Mouse (Mus musculus) spleen, adult 2 months (tissue): ENCODE data around the gene Primpol. TPM values are rescaled to one million over a fixed set of nuclear protein-coding genes. Genes with fewer than 3 reads are reported as not detected.

Experiments
- DNase-seq, 2 experiments: peaks; one replicate each; pipeline versions ENCODE4 v3.0.0 to v3.0.0-alpha.2; 2012 to 2021; ENCODE audit warnings: low spot score in 2 of 2, low read depth in 1 of 2
- H3K27ac ChIP-seq: fragments of 200-500 bp; 2 replicates; pipeline ENCODE4 v1.5.1; 2012; ENCODE audit warnings: low read length, inconsistent platforms; ENCODE audit not compliant: insufficient read depth
- H3K27me3 ChIP-seq: fragments of 200-500 bp; 2 replicates; pipeline ENCODE4 v1.6.1; 2012; ENCODE audit warnings: mild to moderate bottlenecking, moderate library complexity, low read length, inconsistent platforms; ENCODE audit not compliant: control insufficient read depth, insufficient read depth
- H3K36me3 ChIP-seq: fragments of 200-500 bp; 2 replicates; pipeline ENCODE4 v1.6.1; 2012; ENCODE audit warnings: mild to moderate bottlenecking, low read length, inconsistent platforms; ENCODE audit not compliant: control insufficient read depth, insufficient read depth
- H3K4me1 ChIP-seq: fragments of 200-500 bp; 2 replicates; pipeline ENCODE4 v1.6.1; 2011; ENCODE audit warnings: inconsistent platforms; ENCODE audit not compliant: control insufficient read depth, insufficient read depth, insufficient read length
- H3K4me3 ChIP-seq: fragments of 200-500 bp; 2 replicates; pipeline ENCODE4 v1.5.1; 2011; ENCODE audit warnings: mild to moderate bottlenecking, inconsistent platforms; ENCODE audit not compliant: insufficient read depth, insufficient read length; ENCODE audit errors: extremely low read depth
- CTCF ChIP-seq: fragments of 200-500 bp; IDR thresholded peaks from 2 replicates; pipeline ENCODE4 v1.5.1; 2011; ENCODE audit warnings: mild to moderate bottlenecking, inconsistent platforms; ENCODE audit not compliant: insufficient read depth, insufficient read length, insufficient replicate concordance; ENCODE audit errors: extremely low read depth
- POLR2A ChIP-seq: fragments of 200-500 bp; IDR thresholded peaks from 2 replicates; pipeline ENCODE4 v1.6.1; 2011; ENCODE audit warnings: low read depth, low read length, inconsistent platforms
- WGBS: fragments of 180-500 bp; shearing (Covaris S2); methylation state at CpG from one replicate; pipeline ENCODE4 v1.1.7; 2018; 5-methylcytosine and 5-hydroxymethylcytosine counted together
- polyA plus RNA-seq: library from polyadenylated mRNA; depleted of rRNA; stranded (reverse); fragments of >200 nt; gene quantifications from 2 replicates; pipeline ENCODE4 v1.2.3, GENCODE M21; 2012

The Primpol gene
- polyA plus RNA-seq, 1 experiment, result 2.5 TPM

DNA sequence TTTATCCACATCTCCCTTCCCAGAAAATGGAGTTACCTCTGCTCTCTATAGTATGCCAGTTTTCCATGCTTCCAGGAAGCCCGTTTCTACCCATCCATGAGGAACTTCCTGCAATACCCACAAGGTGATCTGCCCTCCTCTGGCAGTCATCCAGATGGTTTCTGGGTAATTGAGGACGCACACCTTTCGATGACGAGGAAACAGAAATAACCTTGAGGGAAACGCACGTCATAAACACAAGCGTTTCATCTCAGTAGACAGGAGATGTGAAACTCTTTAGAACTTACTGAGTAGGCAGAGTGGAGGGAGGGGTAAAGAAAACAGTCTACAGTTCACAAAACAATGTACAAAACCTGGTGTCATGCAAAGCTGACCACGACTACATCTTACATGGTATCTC lies 67.0 kb downstream of the Primpol start:
- H3K4me1 ChIP-seq, result no peaks in the 10 kb centered on the region
- DNase-seq, result peak in 1 of 2 experiments; percentile 64
- TF ChIP-seq CTCF, result no peak
- TF ChIP-seq POLR2A, result no peak
- H3K27me3 ChIP-seq, result no peaks in the 10 kb centered on the region
- no peak overlapping the region for H3K27ac ChIP-seq
- H3K4me3 ChIP-seq, result no peak overlapping the region
- H3K36me3 ChIP-seq, result no peaks in the 10 kb centered on the region
- 41% methylated on average over 8 of the region's 8 CpGs for WGBS

DNA sequence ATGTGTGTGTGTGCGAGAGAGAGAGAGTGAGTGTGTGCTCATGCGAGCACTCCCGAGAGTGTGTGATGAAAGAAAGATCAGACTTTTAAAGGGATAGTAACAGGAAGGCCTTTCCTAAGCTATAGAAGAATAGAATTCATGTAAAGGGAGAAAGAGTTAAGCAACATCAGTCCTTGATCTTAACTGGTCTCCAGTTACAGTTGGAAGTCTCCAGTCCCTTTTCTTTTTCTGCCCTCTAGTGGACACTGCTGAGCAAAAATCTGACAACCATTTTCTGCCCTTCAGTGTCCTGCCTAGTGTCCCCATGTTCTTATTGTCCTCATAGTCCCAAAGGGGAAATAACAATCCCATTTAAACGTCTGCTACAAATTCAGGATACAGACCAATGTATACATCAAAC lies 69.8 kb downstream of the Primpol start:
- no peaks in the 10 kb centered on the region for H3K36me3 ChIP-seq
- H3K4me1 ChIP-seq, result no peaks in the 10 kb centered on the region
- H3K27me3 ChIP-seq, result no peaks in the 10 kb centered on the region
- no peak overlapping the region for H3K4me3 ChIP-seq
- H3K27ac ChIP-seq, result no peak overlapping the region; the same call in 1 of the 2 replicates
- 26% methylated on average over 4 of the region's 4 CpGs for WGBS
- TF ChIP-seq CTCF (peak; percentile 14; the same call in 1 of the 2 replicates), POLR2A (no peak)
- DNase-seq, result peak in 1 of 2 experiments; percentile 43

DNA sequence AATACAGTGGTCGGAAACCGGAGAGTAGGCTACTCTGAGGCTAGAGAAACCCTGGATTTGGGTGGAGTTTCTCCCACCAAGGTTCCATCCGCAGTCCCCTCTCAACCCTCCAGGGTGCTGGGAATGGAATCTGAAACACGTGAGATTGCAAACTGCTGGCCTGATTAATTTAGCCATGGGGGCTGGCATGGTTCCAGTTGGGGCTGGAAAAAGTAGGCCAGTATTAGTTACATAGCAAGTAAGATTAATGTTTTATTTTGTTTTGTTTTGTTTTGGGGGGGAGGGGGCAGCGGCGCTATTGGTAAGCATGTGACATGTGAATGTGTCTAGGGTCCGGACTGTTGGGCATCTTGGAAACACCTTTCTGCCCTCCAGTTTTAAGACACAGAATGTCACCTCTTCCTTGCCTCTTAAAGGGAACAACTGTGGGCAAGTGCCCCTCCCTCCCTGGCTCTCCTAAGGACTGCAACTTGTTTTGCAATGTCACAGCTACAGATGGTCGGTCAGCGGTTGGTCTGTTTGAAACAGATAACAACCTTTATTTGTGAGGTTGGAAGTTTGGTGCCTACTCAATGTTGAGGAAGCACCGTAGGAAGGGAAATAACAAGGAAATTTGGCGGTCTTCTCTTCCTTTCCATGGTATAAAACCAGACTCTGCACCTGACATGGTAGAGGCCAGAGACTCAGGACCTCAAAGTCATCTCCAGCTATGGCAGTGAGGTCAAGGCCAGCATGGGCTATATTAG lies 70.4 kb downstream of the Primpol start:
- TF ChIP-seq POLR2A (no peak), CTCF (no peak)
- 54% methylated on average over 11 of the region's 11 CpGs for WGBS
- H3K27me3 ChIP-seq, result no peaks in the 10 kb centered on the region

DNA sequence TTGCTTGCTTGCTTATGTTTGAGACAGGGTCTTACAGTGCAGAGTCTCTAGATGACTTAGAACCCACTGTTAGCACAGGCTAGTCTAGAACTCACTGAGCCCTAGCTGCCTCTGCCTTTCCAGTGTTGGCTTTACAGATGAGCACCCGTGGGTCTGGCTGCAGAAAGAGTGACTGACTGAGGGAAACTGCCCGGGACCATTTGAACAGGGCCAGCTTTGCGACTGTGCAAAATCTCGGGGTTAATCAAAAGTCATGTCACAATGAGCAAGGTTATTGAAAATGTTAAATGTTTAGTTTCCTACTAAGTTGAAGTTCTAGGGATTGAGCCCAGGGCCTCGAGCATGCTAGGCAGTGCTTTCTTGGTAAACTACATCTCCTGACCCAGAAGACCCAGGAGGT lies 71.2 kb downstream of the Primpol start:
- Histone ChIP-seq H3K27me3 (no peaks in the 10 kb centered on the region), H3K27ac (no peak overlapping the region), H3K4me1 (no peaks in the 10 kb centered on the region), H3K4me3 (no peak overlapping the region), H3K36me3 (no peaks in the 10 kb centered on the region)
- no peak for DNase-seq
- no peak for TF ChIP-seq POLR2A
- no peak for TF ChIP-seq CTCF
- WGBS, result 82% methylated on average over 5 of the region's 5 CpGs

More for the DNA sequence above, 70.4 kb downstream of the Primpol start:
- Histone ChIP-seq H3K4me1 (no peaks in the 10 kb centered on the region), H3K36me3 (no peaks in the 10 kb centered on the region), H3K4me3 (no peak overlapping the region), H3K27ac (peak overlapping the region; percentile 19; the same call in 1 of the 2 replicates)
- no peak for DNase-seq

DNA sequence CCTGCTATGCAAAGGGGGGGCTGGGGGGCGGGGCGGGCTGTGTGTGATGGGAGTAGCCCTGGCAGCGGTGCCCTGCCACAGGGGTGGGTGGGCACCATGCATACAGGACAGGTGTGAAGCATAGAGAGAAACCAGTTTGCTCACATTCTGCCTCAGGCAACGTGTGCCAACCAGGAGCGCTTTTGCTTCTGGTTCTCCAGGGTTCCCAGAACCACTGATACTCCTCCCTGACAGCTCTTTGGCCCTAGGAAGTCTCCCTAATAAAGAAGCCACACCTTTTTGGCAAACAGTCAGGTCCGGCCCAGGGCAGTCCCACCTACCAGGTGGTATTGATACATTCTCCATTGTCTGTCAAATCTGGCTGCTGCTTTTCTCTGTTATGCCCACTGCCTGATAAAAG lies 73.3 kb downstream of the Primpol start:
- 73% methylated on average over 6 of the region's 6 CpGs for WGBS
- Histone ChIP-seq H3K36me3 (no peaks in the 10 kb centered on the region), H3K4me1 (no peaks in the 10 kb centered on the region), H3K4me3 (no peak overlapping the region), H3K27ac (no peak overlapping the region), H3K27me3 (no peaks in the 10 kb centered on the region)
- no peak for DNase-seq
- no peak for TF ChIP-seq CTCF
- no peak for TF ChIP-seq POLR2A

DNA sequence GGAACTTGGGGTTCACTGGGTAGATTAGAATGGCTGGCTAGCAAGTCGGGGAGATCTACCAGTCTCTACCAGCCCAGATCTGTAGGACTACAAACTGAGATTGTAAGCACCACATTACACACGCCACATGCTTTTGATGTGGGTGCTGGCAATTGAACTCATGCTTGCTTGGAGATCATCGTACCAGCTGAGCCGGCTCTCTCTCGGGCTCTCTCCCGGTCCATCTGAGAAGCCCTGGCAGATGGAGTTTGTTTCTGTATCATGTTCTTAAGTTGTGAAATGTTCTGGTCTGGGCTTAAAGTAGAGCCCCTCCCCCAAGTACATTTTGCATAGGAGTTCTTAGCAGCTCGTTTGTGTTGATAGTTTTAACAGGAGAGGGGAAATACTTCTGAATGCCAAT lies 73.8 kb downstream of the Primpol start:
- Histone ChIP-seq H3K27ac (no peak overlapping the region), H3K4me1 (no peaks in the 10 kb centered on the region), H3K27me3 (no peaks in the 10 kb centered on the region), H3K4me3 (no peak overlapping the region), H3K36me3 (no peaks in the 10 kb centered on the region)
- no peak for DNase-seq
- no peak for TF ChIP-seq POLR2A
- TF ChIP-seq CTCF, result no peak
- 50% methylated on average over 7 of the region's 7 CpGs for WGBS

DNA sequence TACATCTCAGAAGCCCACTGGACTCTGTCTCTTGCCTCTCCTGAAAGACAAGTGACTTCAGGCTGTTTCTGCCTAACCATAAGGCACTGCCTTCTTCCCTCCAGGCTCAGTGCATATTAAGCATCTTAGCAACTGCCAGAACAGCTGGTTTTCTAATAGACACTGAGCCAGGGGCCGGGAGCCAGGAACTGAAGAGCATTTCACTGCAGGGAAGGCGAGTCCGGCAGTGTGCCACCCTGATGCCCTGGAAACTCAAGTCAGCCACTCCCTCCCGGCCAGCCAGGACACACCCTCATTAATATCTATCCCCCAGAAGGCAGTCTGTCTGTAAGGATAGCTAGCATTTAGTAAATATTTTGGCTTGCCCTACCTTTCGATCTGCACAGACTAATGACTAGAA lies 77.3 kb downstream of the Primpol start:
- Histone ChIP-seq H3K27me3 (no peaks in the 10 kb centered on the region), H3K27ac (0 out of 2 replicates have a peak overlapping the region, but pooled peaks have one; percentile 44), H3K4me3 (no peak overlapping the region), H3K4me1 (no peaks in the 10 kb centered on the region), H3K36me3 (peaks cover 4% of the 10 kb centered on the region; the same call in 1 of the 2 replicates)
- TF ChIP-seq POLR2A (no peak), CTCF (no peak)
- no peak for DNase-seq
- 79% methylated on average over 5 of the region's 5 CpGs for WGBS
